Mouse (Mus musculus): ENCODE data around the gene Nr6a1. TPM values are rescaled to one million over a fixed set of nuclear protein-coding genes. Genes with fewer than 3 reads are reported as not detected.

Nr6a1 gene
- polyA plus RNA-seq, 1 experiment, result 4.3 TPM

GRCm38 (mm10) chr2:38722076-38722475, 205.4 kb downstream of the Nr6a1 start:
- TF ChIP-seq CTCF (IDR thresholded peaks at IDR 0.05; ENCODE audit: control insufficient read depth, insufficient read depth, low read length) (no peak), POLR2A (IDR thresholded peaks at IDR 0.05; ENCODE audit: borderline replicate concordance, control insufficient read depth, low read depth, low read length) (no peak)
- H3K4me3 ChIP-seq (replicated peaks; ENCODE audit: control insufficient read depth, low read depth, low read length), result no peak overlapping the region
- no peaks in the 10 kb centered on the region for H3K4me1 ChIP-seq (ENCODE audit: control insufficient read depth, insufficient read depth, low read length)
- H3K27ac ChIP-seq (ENCODE audit: control insufficient read depth, insufficient read depth, low read depth, low read length, poor library complexity), result no peak overlapping the region
- 67% methylated on average over 4 of the region's 4 CpGs for WGBS

- no peak overlapping the region for H3K27ac ChIP-seq (ENCODE audit: control insufficient read depth, insufficient read depth, low read depth, low read length, poor library complexity)
- no peak overlapping the region for H3K4me3 ChIP-seq (replicated peaks; ENCODE audit: control insufficient read depth, low read depth, low read length)
- no peaks in the 10 kb centered on the region for H3K4me1 ChIP-seq (ENCODE audit: control insufficient read depth, insufficient read depth, low read length)
- no peak for TF ChIP-seq CTCF (IDR thresholded peaks at IDR 0.05; ENCODE audit: control insufficient read depth, insufficient read depth, low read length)
- TF ChIP-seq POLR2A (IDR thresholded peaks at IDR 0.05; ENCODE audit: borderline replicate concordance, control insufficient read depth, low read depth, low read length), result no peak
- WGBS, result 72% methylated on average over 2 of the region's 2 CpGs
Observed at GRCm38 (mm10) chr2:38720661-38721060, 206.8 kb downstream of the Nr6a1 start.

GRCm38 (mm10) chr2:38719354-38719753, 208.1 kb downstream of the Nr6a1 start:
- Histone ChIP-seq H3K27ac (ENCODE audit: control insufficient read depth, insufficient read depth, low read depth, low read length, poor library complexity) (no peak overlapping the region), H3K4me1 (ENCODE audit: control insufficient read depth, insufficient read depth, low read length) (no peaks in the 10 kb centered on the region), H3K4me3 (replicated peaks; ENCODE audit: control insufficient read depth, low read depth, low read length) (no peak overlapping the region)
- WGBS, result 65% methylated on average over 6 of the region's 6 CpGs
- TF ChIP-seq POLR2A (IDR thresholded peaks at IDR 0.05; ENCODE audit: borderline replicate concordance, control insufficient read depth, low read depth, low read length), result no peak
- TF ChIP-seq CTCF (IDR thresholded peaks at IDR 0.05; ENCODE audit: control insufficient read depth, insufficient read depth, low read length), result no peak

DNA sequence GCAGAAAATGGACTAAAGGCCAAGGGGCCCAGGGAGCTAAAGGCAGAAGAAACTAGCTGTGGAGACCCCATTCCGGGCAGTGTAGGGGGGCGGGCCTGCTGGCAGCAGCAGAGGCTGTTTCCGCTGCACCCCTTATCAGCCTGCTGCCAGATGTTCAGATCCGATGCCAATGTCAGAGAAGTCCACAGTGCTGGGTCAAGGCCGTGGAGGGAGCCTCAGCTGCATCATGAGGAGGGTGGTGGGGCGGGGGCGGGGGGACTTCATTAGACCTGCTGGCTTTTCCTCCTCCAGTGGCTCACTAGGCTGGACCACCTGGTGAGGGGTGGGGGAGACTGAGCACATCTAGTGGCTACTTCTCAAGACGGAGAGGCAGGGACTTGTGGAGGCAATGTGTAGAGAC, 208.8 kb downstream of the Nr6a1 start:
- H3K4me3 ChIP-seq (replicated peaks; ENCODE audit: control insufficient read depth, low read depth, low read length), result no peak overlapping the region
- 32% methylated on average over 8 of the region's 8 CpGs for WGBS
- H3K27ac ChIP-seq (ENCODE audit: control insufficient read depth, insufficient read depth, low read depth, low read length, poor library complexity), result no peak overlapping the region
- H3K4me1 ChIP-seq (ENCODE audit: control insufficient read depth, insufficient read depth, low read length), result no peaks in the 10 kb centered on the region
- TF ChIP-seq CTCF (IDR thresholded peaks at IDR 0.05; ENCODE audit: control insufficient read depth, insufficient read depth, low read length), result no peak
- TF ChIP-seq POLR2A (IDR thresholded peaks at IDR 0.05; ENCODE audit: borderline replicate concordance, control insufficient read depth, low read depth, low read length), result no peak

DNA sequence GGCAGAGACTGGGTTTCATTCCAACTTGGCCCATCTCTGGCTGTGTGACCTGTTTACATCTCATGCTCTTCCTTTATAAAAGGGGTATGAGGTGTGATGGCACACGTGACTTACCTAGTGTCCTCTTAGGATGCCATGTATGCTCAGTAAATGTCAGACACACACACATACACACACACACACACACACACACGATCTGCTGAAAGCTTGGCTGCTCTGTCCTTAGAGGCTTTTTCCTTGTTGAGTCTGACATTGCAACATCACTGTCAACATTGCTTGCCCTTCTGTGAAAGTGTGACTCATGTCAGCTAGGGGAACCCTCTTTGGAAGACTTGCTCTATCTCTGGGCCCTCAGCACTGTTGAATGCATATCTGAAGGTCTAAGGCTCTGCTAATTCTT, 210.1 kb downstream of the Nr6a1 start:
- TF ChIP-seq POLR2A (IDR thresholded peaks at IDR 0.05; ENCODE audit: borderline replicate concordance, control insufficient read depth, low read depth, low read length) (no peak), CTCF (IDR thresholded peaks at IDR 0.05; ENCODE audit: control insufficient read depth, insufficient read depth, low read length) (no peak)
- H3K4me1 ChIP-seq (ENCODE audit: control insufficient read depth, insufficient read depth, low read length), result no peaks in the 10 kb centered on the region
- 59% methylated on average over 2 of the region's 2 CpGs for WGBS
- H3K27ac ChIP-seq (ENCODE audit: control insufficient read depth, insufficient read depth, low read depth, low read length, poor library complexity), result no peak overlapping the region
- H3K4me3 ChIP-seq (replicated peaks; ENCODE audit: control insufficient read depth, low read depth, low read length), result no peak overlapping the region

DNA sequence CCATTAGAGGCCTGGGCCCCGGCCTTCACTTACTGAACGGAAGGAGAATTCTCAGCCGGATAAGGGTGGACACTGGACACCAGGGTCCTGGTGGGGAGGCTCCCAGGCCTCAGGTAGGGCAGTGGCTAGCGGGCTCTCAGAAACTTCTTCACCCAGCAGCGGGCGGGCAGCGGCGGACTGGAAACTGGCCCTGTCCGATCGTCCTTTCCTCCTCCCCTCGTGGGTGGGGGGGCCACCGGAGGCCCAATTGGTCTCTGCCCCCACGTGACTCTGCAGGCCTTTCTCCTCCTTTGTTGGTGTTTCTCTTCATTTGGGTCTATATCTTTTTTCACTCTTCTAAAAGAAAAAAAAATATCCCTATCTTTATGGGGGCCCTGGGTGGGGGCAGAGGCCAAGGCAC, 213.2 kb downstream of the Nr6a1 start, which contains the start of gene Nr5a1:
TSS of gene Nr5a1 (minus strand) at position 219 of the 400 bp plus-strand sequence.
- no peak within 1 kb of the TSS for H3K27ac ChIP-seq (ENCODE audit: control insufficient read depth, insufficient read depth, low read depth, low read length, poor library complexity)
- WGBS, result 75% methylated on average over 13 of the region's 13 CpGs
- H3K4me3 ChIP-seq (replicated peaks; ENCODE audit: control insufficient read depth, low read depth, low read length), result no peak within 1 kb of the TSS
- H3K4me1 ChIP-seq (ENCODE audit: control insufficient read depth, insufficient read depth, low read length), result no peaks in the 10 kb centered on the region
- TF ChIP-seq POLR2A (IDR thresholded peaks at IDR 0.05; ENCODE audit: borderline replicate concordance, control insufficient read depth, low read depth, low read length) (no peak), CTCF (IDR thresholded peaks at IDR 0.05; ENCODE audit: control insufficient read depth, insufficient read depth, low read length) (no peak)

DNA sequence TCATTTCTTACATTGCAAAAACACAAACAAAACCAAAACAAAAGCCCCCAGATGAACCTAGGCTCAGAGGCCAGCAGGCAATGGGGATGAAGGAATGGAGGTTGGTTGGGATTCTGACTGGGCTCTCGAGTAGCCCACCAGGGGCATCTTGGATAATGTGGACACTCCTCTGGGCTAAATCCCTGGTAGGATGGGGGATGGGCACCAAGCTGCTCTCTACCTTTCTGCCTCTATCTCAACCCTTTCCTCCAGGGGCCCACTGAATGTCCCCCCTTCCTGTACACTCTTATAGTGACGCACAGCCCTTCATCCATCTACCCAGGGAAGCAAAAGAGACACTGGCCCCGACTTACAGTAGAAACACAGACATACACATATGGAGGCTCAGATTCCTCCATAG, 213.9 kb downstream of the Nr6a1 start:
- no peak overlapping the region for H3K4me3 ChIP-seq (replicated peaks; ENCODE audit: control insufficient read depth, low read depth, low read length)
- no peak for TF ChIP-seq CTCF (IDR thresholded peaks at IDR 0.05; ENCODE audit: control insufficient read depth, insufficient read depth, low read length)
- no peak for TF ChIP-seq POLR2A (IDR thresholded peaks at IDR 0.05; ENCODE audit: borderline replicate concordance, control insufficient read depth, low read depth, low read length)
- no peaks in the 10 kb centered on the region for H3K4me1 ChIP-seq (ENCODE audit: control insufficient read depth, insufficient read depth, low read length)
- WGBS, result 86% methylated on average over 3 of the region's 3 CpGs
- no peak overlapping the region for H3K27ac ChIP-seq (ENCODE audit: control insufficient read depth, insufficient read depth, low read depth, low read length, poor library complexity)

DNA sequence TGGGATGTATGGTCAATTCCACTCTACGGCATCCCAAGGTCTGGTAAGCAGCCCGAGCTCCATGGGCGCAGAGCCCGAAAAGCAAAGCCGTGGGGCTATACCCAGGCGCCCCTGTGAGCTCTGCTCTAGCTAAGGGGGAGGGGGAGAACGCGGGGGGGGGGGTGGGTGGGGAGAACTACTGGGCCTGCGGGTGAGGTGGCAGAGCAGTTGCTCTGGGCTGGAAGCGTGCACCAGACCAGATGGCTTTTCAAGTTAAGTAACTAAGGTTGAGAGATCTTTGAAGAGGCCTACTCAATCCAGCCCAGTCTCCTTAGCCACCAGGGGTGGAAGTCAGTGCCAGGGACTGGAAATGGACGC, 214.7 kb downstream of the Nr6a1 start:
- H3K27ac ChIP-seq (ENCODE audit: control insufficient read depth, insufficient read depth, low read depth, low read length, poor library complexity), result no peak overlapping the region
- TF ChIP-seq CTCF (IDR thresholded peaks at IDR 0.05; ENCODE audit: control insufficient read depth, insufficient read depth, low read length) (no peak), POLR2A (IDR thresholded peaks at IDR 0.05; ENCODE audit: borderline replicate concordance, control insufficient read depth, low read depth, low read length) (no peak)
- no peak overlapping the region for H3K4me3 ChIP-seq (replicated peaks; ENCODE audit: control insufficient read depth, low read depth, low read length)
- 53% methylated on average over 11 of the region's 11 CpGs for WGBS
- no peaks in the 10 kb centered on the region for H3K4me1 ChIP-seq (ENCODE audit: control insufficient read depth, insufficient read depth, low read length)

DNA sequence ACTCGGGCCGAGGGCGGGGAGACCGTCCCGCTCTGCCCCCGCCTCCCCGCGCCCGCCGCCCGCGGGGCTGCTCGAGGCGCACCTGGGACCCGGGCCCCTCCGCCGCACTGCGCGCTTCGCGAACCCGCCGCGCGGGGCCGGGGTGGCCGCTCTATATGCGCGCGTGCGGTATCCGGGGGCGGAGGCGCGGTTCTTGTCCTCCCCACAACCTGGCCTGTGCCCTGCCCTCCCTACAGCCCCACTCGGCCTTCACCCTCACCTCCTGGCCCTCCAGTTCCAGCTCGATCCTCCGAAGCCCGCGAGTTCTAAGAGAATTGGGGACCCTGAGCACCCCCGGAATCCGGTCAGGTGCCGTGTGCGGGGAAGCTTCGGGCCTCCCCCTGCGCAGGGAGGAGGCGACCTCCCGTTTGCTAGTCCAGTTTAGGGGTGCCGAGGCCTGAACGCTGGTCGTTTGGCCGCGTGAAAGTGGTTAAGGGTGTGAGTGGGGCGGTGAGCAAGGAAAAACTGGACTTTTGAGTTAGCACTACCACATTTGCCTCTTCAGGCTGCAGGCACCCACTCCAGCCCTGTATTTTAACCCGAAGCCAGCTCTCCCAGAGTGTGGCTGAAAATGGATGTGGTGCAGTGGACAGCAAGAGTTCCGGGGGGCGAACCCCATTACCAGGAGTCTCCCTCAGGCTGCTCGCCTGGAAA, 215.3 kb downstream of the Nr6a1 start:
- WGBS, result 12% methylated on average over 58 of the region's 58 CpGs
- Histone ChIP-seq H3K4me1 (ENCODE audit: control insufficient read depth, insufficient read depth, low read length) (no peaks in the 10 kb centered on the region), H3K27ac (ENCODE audit: control insufficient read depth, insufficient read depth, low read depth, low read length, poor library complexity) (no peak overlapping the region; the same call in 1 of the 2 replicates), H3K4me3 (replicated peaks; ENCODE audit: control insufficient read depth, low read depth, low read length) (no peak overlapping the region)
- TF ChIP-seq CTCF (IDR thresholded peaks at IDR 0.05; ENCODE audit: control insufficient read depth, insufficient read depth, low read length) (no peak), POLR2A (IDR thresholded peaks at IDR 0.05; ENCODE audit: borderline replicate concordance, control insufficient read depth, low read depth, low read length) (no peak)
